Mouse (Mus musculus): ENCODE results near the gene Vps26a. TPM values are rescaled to one million over a fixed set of nuclear protein-coding genes. Genes with fewer than 3 reads are reported as not detected.

The Vps26a gene
- total RNA-seq, 2 experiments from 2014 or later = 26.3 to 26.6 TPM

- no peak for DNase-seq
- intact Hi-C loops (cut with DNase I; ENCODE audit: low total_unique reads) = no loop called here
Measured at GRCm38 (mm10) chr10:62425081-62425871, 61.3 kb downstream of the Vps26a start.

- DNase-seq = no peak
- intact Hi-C loops (cut with DNase I; ENCODE audit: low total_unique reads) = no loop called here
Measured at GRCm38 (mm10) chr10:62422255-62422654, 64.3 kb downstream of the Vps26a start, which contains the start of gene Hkdc1. TSS of gene Hkdc1 (minus strand) at chr10:62422491.

- intact Hi-C loops (cut with DNase I; ENCODE audit: low total_unique reads) = no loop called here
- DNase-seq = no peak
Measured at GRCm38 (mm10) chr10:62421127-62421526, 65.5 kb downstream of the Vps26a start.

GRCm38 (mm10) chr10:62420399-62420798, 66.2 kb downstream of the Vps26a start:
- no peak for DNase-seq
- intact Hi-C loops (cut with DNase I; ENCODE audit: low total_unique reads) = no loop called here

- intact Hi-C loops (cut with DNase I; ENCODE audit: low total_unique reads) = no loop called here
Measured at GRCm38 (mm10) chr10:62419422-62419821, 67.2 kb downstream of the Vps26a start.

GRCm38 (mm10) chr10:62418831-62419356, 67.7 kb downstream of the Vps26a start:
- DNase-seq = no peak
- intact Hi-C loops (cut with DNase I; ENCODE audit: low total_unique reads) = no loop called here

More at GRCm38 (mm10) chr10:62419422-62419821, 67.2 kb downstream of the Vps26a start:
- DNase-seq = no peak

- DNase-seq = no peak
- intact Hi-C loops (cut with DNase I; ENCODE audit: low total_unique reads) = no loop called here
Measured at GRCm38 (mm10) chr10:62413606-62413982, 73.0 kb downstream of the Vps26a start.

- intact Hi-C loops (cut with DNase I; ENCODE audit: low total_unique reads) = no loop called here
Measured at GRCm38 (mm10) chr10:62412906-62413605, 73.5 kb downstream of the Vps26a start.

GRCm38 (mm10) chr10:62411431-62412410, 74.9 kb downstream of the Vps26a start:
- intact Hi-C loops (cut with DNase I; ENCODE audit: low total_unique reads) = loop anchor here (2.0 kb wide), 1 partner anchor 135 kb away; no protein-coding TSS in a partner anchor
- DNase-seq = no peak

More at GRCm38 (mm10) chr10:62412906-62413605, 73.5 kb downstream of the Vps26a start:
- DNase-seq = no peak

- DNase-seq = peak; percentile 64
- intact Hi-C loops (cut with DNase I; ENCODE audit: low total_unique reads) = loop anchor here (2.0 kb wide), 1 partner anchor 134 kb away; no protein-coding TSS in a partner anchor
Measured at GRCm38 (mm10) chr10:62410943-62411342, 75.7 kb downstream of the Vps26a start.

Other genes starting within 250 kb of the Vps26a start
- not detected for gene Tacr2, start 234.4 kb downstream of the Vps26a start, total RNA-seq (2021)
- 10 to 100 TPM; 12.6 to 16.3 TPM for gene Hk1, start 106.9 kb downstream of the Vps26a start, total RNA-seq (2021)
- under 1 TPM; 0.09 to 0.14 TPM for gene Hkdc1, start 64.3 kb downstream of the Vps26a start, total RNA-seq (2021)
- gene 4930507D05Rik, start 37.3 kb downstream of the Vps26a start, total RNA-seq (2021) = under 1 TPM; 0.16 to 0.23 TPM
- gene Supv3l1, start 37.1 kb downstream of the Vps26a start, total RNA-seq (2021) = 10 to 100 TPM; 16.3 to 17.6 TPM
- gene Srgn, start 40.6 kb upstream of the Vps26a start, total RNA-seq (2021) = 10 to 100 TPM; 11.8 to 14.0 TPM
- gene Kif1bp, start 91.7 kb upstream of the Vps26a start, total RNA-seq (2021) = 10 to 100 TPM; 21.6 to 22.8 TPM
- gene Ddx21, start 115.5 kb upstream of the Vps26a start, total RNA-seq (2021) = 10 to 100 TPM; 25.1 to 34.3 TPM
- 10 to 100 TPM; 49.2 to 50.9 TPM for gene Ddx50, start 164.4 kb upstream of the Vps26a start, total RNA-seq (2021)
- under 1 TPM; 0.49 to 0.82 TPM for gene Stox1, start 239.3 kb upstream of the Vps26a start, total RNA-seq (2021)